Mouse (Mus musculus): ENCODE data around the gene Gja4.

DNA sequence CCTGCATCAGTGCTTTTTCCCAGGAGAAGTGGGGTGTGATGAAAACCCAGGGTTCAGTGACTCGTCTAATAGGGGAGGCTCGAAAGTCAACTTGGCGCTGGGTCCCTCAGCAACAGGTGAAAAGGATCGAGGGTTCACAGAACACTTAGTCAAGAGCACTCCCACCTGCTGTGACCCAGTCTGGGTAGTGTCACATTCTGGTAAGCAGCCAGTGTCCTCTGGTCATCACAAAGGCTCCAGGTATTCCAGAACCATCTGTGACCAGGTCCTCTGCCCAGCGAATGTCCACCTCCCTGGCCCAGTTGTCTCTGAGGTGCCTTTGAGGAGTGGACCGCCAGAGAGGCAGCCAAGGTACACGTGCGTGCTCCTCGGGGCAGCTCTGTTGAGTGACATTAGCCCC lies 2.3 kb downstream of the Gja4 start:
- TF ChIP-seq CTCF (IDR thresholded peaks at IDR 0.05; ENCODE audit: insufficient read depth, low read depth, low read length): no peak
- TF ChIP-seq POLR2A (IDR thresholded peaks at IDR 0.05; ENCODE audit: insufficient read depth, low read depth, low read length): no peak

Measured in olfactory bulb, adult 2 months (tissue).